ENCODE assay signal across 15 mouse cellular contexts in the genomic region with DNA sequence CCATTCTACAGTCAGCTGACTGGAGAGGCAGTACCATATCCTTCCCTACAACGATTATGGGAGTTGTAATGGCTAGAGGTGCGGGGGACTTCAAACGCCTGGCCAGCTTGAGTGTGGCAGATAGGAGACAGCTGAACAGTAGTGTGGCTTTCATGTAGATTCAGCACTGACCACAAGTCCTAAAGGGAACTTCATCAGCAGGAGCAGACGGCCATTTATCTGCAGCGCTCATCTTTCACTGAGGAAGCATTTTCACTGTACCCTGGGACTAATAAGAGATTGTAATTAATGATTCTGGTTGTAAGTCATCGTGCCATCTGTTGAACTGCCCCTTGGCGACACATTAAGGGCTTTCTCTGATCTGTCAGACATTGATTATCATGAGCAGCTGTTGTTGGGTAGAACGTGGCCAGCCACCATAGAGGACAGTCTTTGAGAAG. TPM values are rescaled to one million over a fixed set of nuclear protein-coding genes. Genes with fewer than 3 reads are reported as not detected.
DNase-seq lines count a peak whose midpoint lies in the region; ATAC-seq and TF ChIP-seq lines count a peak whose summit lies in the region.
"Had no signal": no experiment of that assay in that cellular context is flagged by ENCODE, and none has a peak within 500 bp of the region (broad histone marks: within the 10 kb centered on the region; RNA-seq: fewer than 3 reads in every experiment).

No protein-coding gene starts in this region.

- no peak for TF ChIP-seq CTCF in C2C12 (IDR thresholded peaks at IDR 0.05; ENCODE audit: control insufficient read depth, insufficient read depth, insufficient read length)

- peaks cover under 1% of the 10 kb centered on the region for H3K79me3 ChIP-seq in C2C12 (ENCODE audit: low read depth)

- no peak overlapping the region for H3ac ChIP-seq in C2C12 (ENCODE audit: control insufficient read depth, insufficient read length, low read depth)

- H3K4me1 ChIP-seq in hindbrain, embryonic 16.5 days (ENCODE audit: control insufficient read depth, insufficient read depth, low read depth, low read length), result peaks cover 13% of the 10 kb centered on the region; the same call in 1 of the 2 replicates
- H3K4me1 ChIP-seq: liver, embryonic 12.5 days had no signal

- no peaks in the 10 kb centered on the region for H3K9me3 ChIP-seq in hindbrain, embryonic 16.5 days (ENCODE audit: control insufficient read depth, low read length)
- H3K9me3 ChIP-seq: liver, embryonic 12.5 days; midbrain, embryonic 12.5 days had no signal

- DNase-seq in kidney, postnatal 10 days, result peak; percentile 4
- no peak for DNase-seq in kidney, postnatal 14 days
- DNase-seq in MEL-GATA-1-ER (ENCODE audit: extremely low read depth, low read depth), result peak; percentile 27
- DNase-seq in B cell, adult 2 months, result no peak
- DNase-seq in right cerebral cortex, adult 18-20 months, result no peak
- DNase-seq: cerebellum, postnatal 36 days; gastrocnemius, postnatal 14 days; kidney, postnatal 4 days had no signal

- H3K27ac ChIP-seq in hindbrain, embryonic 16.5 days (ENCODE audit: low read depth, low read length), result no peak overlapping the region
- H3K27ac ChIP-seq: liver, embryonic 12.5 days; midbrain, embryonic 12.5 days had no signal

- no peaks in the 10 kb centered on the region for H3K79me2 ChIP-seq in C2C12 (ENCODE audit: control insufficient read depth, insufficient read depth)

- no peaks in the 10 kb centered on the region for H3K27me3 ChIP-seq in C2C12 (ENCODE audit: control insufficient read depth, insufficient read depth, insufficient read length)
- no peaks in the 10 kb centered on the region for H3K27me3 ChIP-seq in hindbrain, embryonic 16.5 days (replicated peaks; ENCODE audit: control insufficient read depth, insufficient read depth, low read length)
- H3K27me3 ChIP-seq: liver, embryonic 12.5 days; midbrain, embryonic 12.5 days had no signal

- no peak overlapping the region for H3K4me3 ChIP-seq in C2C12 (ENCODE audit: insufficient read depth, poor library complexity, severe bottlenecking)
- no peak overlapping the region for H3K4me3 ChIP-seq in hindbrain, embryonic 16.5 days (ENCODE audit: low read length)
- H3K4me3 ChIP-seq: erythroblast, embryonic 14.5 days; liver, embryonic 12.5 days; midbrain, embryonic 12.5 days had no signal

- peak; percentile 68 for ATAC-seq in hindbrain, embryonic 16.5 days
- ATAC-seq: activated CD4-positive, CD25-positive, alpha-beta regulatory T cell, adult 4 months; intestine, embryonic 16.5 days; liver, embryonic 12.5 days had no signal

- H3K36me3 ChIP-seq in C2C12 (ENCODE audit: control insufficient read depth, insufficient read depth), result peaks cover 97% of the 10 kb centered on the region
- peaks cover 6% of the 10 kb centered on the region; the same call in 1 of the 2 replicates for H3K36me3 ChIP-seq in hindbrain, embryonic 16.5 days (ENCODE audit: control insufficient read depth, insufficient read depth, low read length)

- H3K4me2 ChIP-seq in hindbrain, embryonic 16.5 days (ENCODE audit: low read length), result no peak overlapping the region
- H3K4me2 ChIP-seq: liver, embryonic 12.5 days; midbrain, embryonic 12.5 days had no signal

- WGBS in hindbrain, embryonic 16.5 days, result 46% methylated on average over 8 of the region's 8 CpGs

- H3K9ac ChIP-seq in hindbrain, embryonic 16.5 days (ENCODE audit: low read depth, low read length), result no peak overlapping the region
- H3K9ac ChIP-seq: liver, embryonic 12.5 days; midbrain, embryonic 12.5 days had no signal

TF ChIP-seq in C2C12, 6 proteins besides CTCF, POLR2A, EP300 and RAD21:
- peak; percentile 78 for TF ChIP-seq MYOD1 (IDR thresholded peaks at IDR 0.05; ENCODE audit: control insufficient read depth, insufficient read length, low read depth)
- TF ChIP-seq USF1 (IDR thresholded peaks at IDR 0.05; ENCODE audit: low read depth), result no peak

RNA-seq across cellular contexts. Expression of gene Rprd1b, which starts 31.4 kb away (rescaled TPM):
- 11.4 TPM for polyA plus RNA-seq in C2C12 (2012; fragmentation: generic; extraction: Trizol)
- polyA plus RNA-seq in hindbrain, embryonic 16.5 days (2015; fragmentation: Nextera tagmentation; extraction: Ambion mirVana), result 30.0 and 31.1 TPM in 2 replicates

RNA-seq across cellular contexts. Expression of gene Tti1, which starts 31.5 kb away (rescaled TPM):
- 12.5 TPM for polyA plus RNA-seq in C2C12 (2012; fragmentation: generic; extraction: Trizol)
- 16.4 and 19.3 TPM in 2 replicates for polyA plus RNA-seq in hindbrain, embryonic 16.5 days (2015; fragmentation: Nextera tagmentation; extraction: Ambion mirVana)

Comparison
In these comparisons a context has a peak if more than half of its experiments do, and no peak if none do; other contexts are left out.
1. DNase-seq: peak in kidney, postnatal 10 days (single experiment) and MEL-GATA-1-ER (single experiment); none in kidney, postnatal 14 days (single experiment), B cell, adult 2 months (0 of 2) and right cerebral cortex, adult 18-20 months (single experiment).